Mouse (Mus musculus): ENCODE measurements around the gene Cars.

GRCm38 (mm10) chr7:143565015-143565647 lies 34.8 kb downstream of the Cars start:
- TF ChIP-seq CTCF (IDR thresholded peaks at IDR 0.05; ENCODE audit: low read depth) (no peak), EP300 (IDR thresholded peaks at IDR 0.05; ENCODE audit: low read depth) (no peak)

All from liver, embryonic 14.5 days (tissue).